Mouse (Mus musculus): ENCODE measurements around the gene Hbb-bh1.

GRCm38 (mm10) chr7:103870667-103871066 lies 27.7 kb upstream of the Hbb-bh1 start:
- TF ChIP-seq CTCF (IDR thresholded peaks at IDR 0.05; ENCODE audit: control insufficient read depth, insufficient read depth, insufficient read length), result no peak
- TF ChIP-seq CEBPB (IDR thresholded peaks at IDR 0.05; ENCODE audit: low read depth), result no peak
- TF ChIP-seq MYOD1 (IDR thresholded peaks at IDR 0.05; ENCODE audit: control insufficient read depth, insufficient read length, low read depth), result no peak
- no peak for TF ChIP-seq USF1 (IDR thresholded peaks at IDR 0.05; ENCODE audit: low read depth)
